Mouse (Mus musculus) WW6 (cell line): Measurements from ENCODE around the gene Chst15.

Experiments used
- DNase-seq: peaks from one replicate; pipeline ENCODE4 v3.0.0-alpha.2; 2013; ENCODE audit warnings: low read depth, low spot score

Chst15 gene

GRCm38 (mm10) chr7:132336781-132337180 lies 19.8 kb upstream of the Chst15 start:
- DNase-seq: no peak

GRCm38 (mm10) chr7:132335367-132335766 lies 18.3 kb upstream of the Chst15 start:
- DNase-seq: no peak

- DNase-seq: no peak
Measured at GRCm38 (mm10) chr7:132333078-132333477, 16.1 kb upstream of the Chst15 start.

GRCm38 (mm10) chr7:132332176-132332575 lies 15.1 kb upstream of the Chst15 start:
- no peak for DNase-seq

GRCm38 (mm10) chr7:132330179-132330578 lies 13.2 kb upstream of the Chst15 start:
- no peak for DNase-seq

- no peak for DNase-seq
Measured at GRCm38 (mm10) chr7:132328648-132329047, 11.6 kb upstream of the Chst15 start.

GRCm38 (mm10) chr7:132325549-132326331 lies 8.7 kb upstream of the Chst15 start:
- DNase-seq: no peak

- no peak for DNase-seq
Measured at GRCm38 (mm10) chr7:132323430-132323829, 6.4 kb upstream of the Chst15 start.

- DNase-seq: no peak
Measured at GRCm38 (mm10) chr7:132321392-132321958, 4.4 kb upstream of the Chst15 start.

GRCm38 (mm10) chr7:132316101-132317035 lies 660 bp downstream of the Chst15 start:
- peak; percentile 33 for DNase-seq

- DNase-seq: peak; percentile 39
Measured at GRCm38 (mm10) chr7:132315149-132316091, 1.6 kb downstream of the Chst15 start.

- DNase-seq: no peak
Measured at GRCm38 (mm10) chr7:132312396-132312795, 4.6 kb downstream of the Chst15 start.

GRCm38 (mm10) chr7:132308537-132309191 lies 8.4 kb downstream of the Chst15 start:
- no peak for DNase-seq

GRCm38 (mm10) chr7:132307722-132308271 lies 9.2 kb downstream of the Chst15 start:
- no peak for DNase-seq

- no peak for DNase-seq
Measured at GRCm38 (mm10) chr7:132306671-132307412, 10.2 kb downstream of the Chst15 start.

GRCm38 (mm10) chr7:132305492-132306375 lies 11.3 kb downstream of the Chst15 start:
- no peak for DNase-seq

- DNase-seq: no peak
Measured at GRCm38 (mm10) chr7:132304424-132305085, 12.5 kb downstream of the Chst15 start.

- no peak for DNase-seq
Measured at GRCm38 (mm10) chr7:132303988-132304387, 13.0 kb downstream of the Chst15 start.
